Mouse (Mus musculus): Measurements from ENCODE around the gene Qrich2.

- TF ChIP-seq POLR2A (IDR thresholded peaks at IDR 0.05; ENCODE audit: insufficient read depth, low read depth, low read length) (no peak), CTCF (IDR thresholded peaks at IDR 0.05; ENCODE audit: insufficient read depth, low read depth, low read length) (no peak)
Observed at GRCm38 (mm10) chr11:116398348-116398677, 67.7 kb downstream of the Qrich2 start.

All from olfactory bulb, adult 2 months (tissue).